Mouse (Mus musculus) forebrain, embryonic 14.5 days (tissue): ENCODE results near the gene Tada2b. TPM values are rescaled to one million over a fixed set of nuclear protein-coding genes. Genes with fewer than 3 reads are reported as not detected.

ENCODE experiments used
- ATAC-seq: fragments of 200-750 bp; cut with Nextera tagmentation; 2 replicates; pipeline ENCODE4 v1.8.0; 2017; ENCODE audit warnings: mild to moderate bottlenecking, moderate library complexity
- DNase-seq: peaks from one replicate; pipeline ENCODE4 v3.0.0-alpha.2; 2015; ENCODE audit warnings: low spot score
- H3K27ac ChIP-seq: fragments of 300-500 bp; sonication (generic); 2 replicates; pipeline ENCODE4 v1.5.1; 2014; ENCODE audit warnings: low read depth, mild to moderate bottlenecking, control low read depth, low read length, moderate library complexity
- H3K27me3 ChIP-seq: fragments of 300-500 bp; sonication (generic); replicated peaks from 2 replicates; pipeline ENCODE4 v1.6.1; 2014; ENCODE audit warnings: low read length, control low read depth, mixed read lengths; ENCODE audit not compliant: control insufficient read depth, insufficient read depth
- H3K36me3 ChIP-seq: fragments of 300-500 bp; sonication (generic); 2 replicates; pipeline ENCODE4 v1.6.1; 2014; ENCODE audit warnings: low read length, control low read depth; ENCODE audit not compliant: control insufficient read depth, insufficient read depth
- H3K4me1 ChIP-seq: fragments of 300-500 bp; sonication (generic); 2 replicates; pipeline ENCODE4 v1.6.1; 2014; ENCODE audit warnings: antibody characterized with exemption, low read length, control low read depth; ENCODE audit not compliant: control insufficient read depth, insufficient read depth
- H3K4me2 ChIP-seq: fragments of 300-500 bp; sonication (generic); 2 replicates; pipeline ENCODE4 v1.6.1; 2014; ENCODE audit warnings: mild to moderate bottlenecking, control low read depth, low read length
- H3K4me3 ChIP-seq: fragments of 300-500 bp; sonication (generic); 2 replicates; pipeline ENCODE4 v1.5.1; 2014; ENCODE audit warnings: low read depth, low read length, control low read depth
- H3K9ac ChIP-seq: fragments of 300-500 bp; sonication (generic); 2 replicates; pipeline ENCODE4 v1.6.1; 2014; ENCODE audit warnings: mild to moderate bottlenecking, low read length, control low read depth, moderate library complexity
- H3K9me3 ChIP-seq: fragments of 300-500 bp; sonication (generic); replicated peaks from 2 replicates; pipeline ENCODE4 v1.6.1; 2016; ENCODE audit warnings: low read length, control low read depth, mixed read lengths; ENCODE audit not compliant: control insufficient read depth
- WGBS: fragments of 180-500 bp; shearing (Covaris S2); extraction: QIAGEN DNeasy Blood & Tissue Kit; methylation state at CpG from one replicate; pipeline ENCODE4 v1.1.7; 2014; 5-methylcytosine and 5-hydroxymethylcytosine counted together
- polyA plus RNA-seq: library from polyadenylated mRNA; unstranded; fragments of >200 nt; fragmentation: Nextera tagmentation; extraction: Ambion mirVana; gene quantifications from 2 replicates; pipeline ENCODE4 v1.2.1, GENCODE M21; 2014

Gene Tada2b
- polyA plus RNA-seq, 1 experiment from 2014 or later, result 4.8 TPM

DNA sequence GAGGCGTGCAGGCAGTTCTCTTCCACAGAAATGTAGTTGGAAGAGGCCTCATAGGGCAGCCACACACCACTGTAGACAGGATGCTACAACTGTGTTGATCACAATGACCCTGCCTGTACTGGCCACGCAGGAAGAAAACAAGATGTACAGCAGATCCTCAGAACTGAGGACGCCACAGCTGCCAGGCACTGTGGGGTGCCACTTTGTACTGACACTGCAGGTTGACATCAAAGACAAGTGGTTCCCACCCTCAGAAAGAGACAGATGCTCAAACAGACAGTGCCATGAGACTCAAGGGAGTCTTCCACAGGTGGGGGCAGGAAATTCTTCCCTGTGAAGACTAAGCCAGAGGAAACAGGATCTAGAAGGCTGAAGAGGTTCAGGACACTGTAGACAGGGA, 35.7 kb upstream of the Tada2b start:
- peaks cover 97% of the 10 kb centered on the region for H3K36me3 ChIP-seq
- H3K4me2 ChIP-seq, result no peak overlapping the region
- H3K27me3 ChIP-seq, result no peaks in the 10 kb centered on the region
- no peaks in the 10 kb centered on the region for H3K4me1 ChIP-seq
- H3K27ac ChIP-seq, result no peak overlapping the region
- DNase-seq (no peak), ATAC-seq (no peak)
- WGBS, result 83% methylated on average over 3 of the region's 3 CpGs
- H3K9me3 ChIP-seq, result no peaks in the 10 kb centered on the region
- H3K9ac ChIP-seq, result no peak overlapping the region
- H3K4me3 ChIP-seq, result no peak overlapping the region

GRCm38 (mm10) chr5:36517596-36517995, 33.5 kb upstream of the Tada2b start:
- ATAC-seq (no peak), DNase-seq (no peak)
- Histone ChIP-seq H3K4me1 (no peaks in the 10 kb centered on the region), H3K27me3 (no peaks in the 10 kb centered on the region), H3K27ac (no peak overlapping the region), H3K4me3 (no peak overlapping the region), H3K36me3 (peaks cover 92% of the 10 kb centered on the region), H3K4me2 (no peak overlapping the region), H3K9me3 (no peaks in the 10 kb centered on the region), H3K9ac (no peak overlapping the region)
- 85% methylated on average over 3 of the region's 3 CpGs for WGBS

DNA sequence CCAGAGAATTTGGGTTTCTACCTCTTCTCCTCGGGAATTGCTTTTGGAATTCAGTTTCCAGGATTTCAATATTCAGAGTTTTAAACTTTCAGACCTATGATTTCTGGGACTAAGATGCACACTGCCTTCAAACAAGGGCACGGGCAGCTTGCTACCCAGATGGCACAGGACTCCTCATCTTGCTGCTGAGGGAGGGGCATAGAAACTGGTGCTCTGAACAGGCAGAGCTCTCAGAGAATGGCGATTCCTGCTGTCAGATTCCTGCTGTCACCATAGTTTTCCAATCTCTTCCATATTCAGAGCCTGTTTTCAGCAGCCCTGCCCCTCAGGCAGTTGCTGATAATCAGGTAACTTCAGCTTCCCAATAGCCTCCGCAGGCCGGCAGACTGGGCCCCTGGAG, 31.5 kb upstream of the Tada2b start:
- H3K4me2 ChIP-seq, result no peak overlapping the region
- no peak overlapping the region for H3K4me3 ChIP-seq
- no peaks in the 10 kb centered on the region for H3K4me1 ChIP-seq
- DNase-seq (no peak), ATAC-seq (no peak)
- H3K27ac ChIP-seq, result no peak overlapping the region
- H3K9ac ChIP-seq, result no peak overlapping the region
- no peaks in the 10 kb centered on the region for H3K9me3 ChIP-seq
- no peaks in the 10 kb centered on the region for H3K27me3 ChIP-seq
- 81% methylated on average over 5 of the region's 5 CpGs for WGBS
- peaks cover 91% of the 10 kb centered on the region for H3K36me3 ChIP-seq

DNA sequence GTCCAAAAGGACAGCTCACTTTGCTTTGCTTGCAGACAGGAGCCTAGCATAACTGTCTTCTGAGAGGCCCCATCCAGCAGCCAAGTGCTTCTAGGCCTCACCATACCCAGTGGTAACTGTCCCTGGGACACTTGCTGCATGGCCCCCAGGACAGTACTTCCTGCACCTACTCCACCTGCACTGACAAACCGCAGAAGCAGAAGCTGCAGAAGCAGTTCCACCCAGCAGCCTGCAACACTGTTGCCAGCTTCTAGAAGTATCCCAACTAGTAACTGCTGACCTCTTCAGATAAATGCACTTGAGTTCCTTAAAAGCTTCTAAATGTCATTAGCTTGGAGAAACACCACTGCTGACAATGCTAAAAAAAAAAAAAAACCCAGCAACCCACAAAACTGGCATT, 31.0 kb upstream of the Tada2b start:
- no peak for DNase-seq
- no peak overlapping the region for H3K9ac ChIP-seq
- H3K4me1 ChIP-seq, result no peaks in the 10 kb centered on the region
- H3K36me3 ChIP-seq, result peaks cover 91% of the 10 kb centered on the region
- no peak for ATAC-seq
- WGBS, result 93% methylated on average over 1 of the region's 1 CpGs
- no peaks in the 10 kb centered on the region for H3K27me3 ChIP-seq
- H3K9me3 ChIP-seq, result no peaks in the 10 kb centered on the region
- no peak overlapping the region for H3K4me3 ChIP-seq
- no peak overlapping the region for H3K27ac ChIP-seq
- H3K4me2 ChIP-seq, result no peak overlapping the region

DNA sequence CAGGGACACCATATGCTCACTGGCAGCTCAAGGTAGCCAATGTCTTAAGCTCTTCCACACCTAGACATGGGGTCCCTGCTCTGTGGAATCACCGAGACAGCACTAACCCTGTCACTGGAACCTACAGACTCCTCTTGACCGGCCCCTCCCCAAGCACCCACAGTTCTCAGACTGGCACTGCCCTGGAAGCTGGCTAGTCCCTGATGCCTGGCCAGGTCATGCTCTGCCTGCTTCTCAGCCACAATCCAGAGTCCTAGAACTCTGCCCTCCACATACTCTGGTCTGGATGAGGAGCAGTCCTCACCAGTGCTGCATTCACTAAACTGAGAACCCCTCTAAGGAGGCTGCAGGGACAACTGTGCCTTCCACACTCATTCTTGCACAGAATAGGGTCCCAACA, 26.9 kb upstream of the Tada2b start:
- no peak overlapping the region for H3K9ac ChIP-seq
- H3K4me2 ChIP-seq, result no peak overlapping the region
- H3K36me3 ChIP-seq, result peaks cover 89% of the 10 kb centered on the region
- no peak overlapping the region for H3K27ac ChIP-seq
- DNase-seq (no peak), ATAC-seq (no peak)
- no peaks in the 10 kb centered on the region for H3K4me1 ChIP-seq
- no peak overlapping the region for H3K4me3 ChIP-seq
- 98% methylated on average over 2 of the region's 2 CpGs for WGBS
- no peaks in the 10 kb centered on the region for H3K9me3 ChIP-seq
- H3K27me3 ChIP-seq, result no peaks in the 10 kb centered on the region

GRCm38 (mm10) chr5:36508351-36508750, 24.3 kb upstream of the Tada2b start:
- WGBS, result 92% methylated on average over 10 of the region's 10 CpGs
- no peak overlapping the region for H3K9ac ChIP-seq
- no peaks in the 10 kb centered on the region for H3K9me3 ChIP-seq
- DNase-seq (no peak), ATAC-seq (no peak)
- H3K4me3 ChIP-seq, result no peak overlapping the region
- no peaks in the 10 kb centered on the region for H3K27me3 ChIP-seq
- H3K4me2 ChIP-seq, result no peak overlapping the region
- H3K27ac ChIP-seq, result no peak overlapping the region
- H3K4me1 ChIP-seq, result no peaks in the 10 kb centered on the region
- H3K36me3 ChIP-seq, result peaks cover 95% of the 10 kb centered on the region

- Histone ChIP-seq H3K27me3 (no peaks in the 10 kb centered on the region), H3K4me2 (no peak overlapping the region), H3K4me3 (no peak overlapping the region), H3K9ac (no peak overlapping the region), H3K36me3 (peaks cover 96% of the 10 kb centered on the region), H3K27ac (no peak overlapping the region), H3K9me3 (no peaks in the 10 kb centered on the region), H3K4me1 (no peaks in the 10 kb centered on the region)
- DNase-seq (no peak), ATAC-seq (no peak)
- 70% methylated on average over 5 of the region's 5 CpGs for WGBS
These were observed 21.6 kb upstream of the Tada2b start for GRCm38 (mm10) chr5:36505643-36506042.

DNA sequence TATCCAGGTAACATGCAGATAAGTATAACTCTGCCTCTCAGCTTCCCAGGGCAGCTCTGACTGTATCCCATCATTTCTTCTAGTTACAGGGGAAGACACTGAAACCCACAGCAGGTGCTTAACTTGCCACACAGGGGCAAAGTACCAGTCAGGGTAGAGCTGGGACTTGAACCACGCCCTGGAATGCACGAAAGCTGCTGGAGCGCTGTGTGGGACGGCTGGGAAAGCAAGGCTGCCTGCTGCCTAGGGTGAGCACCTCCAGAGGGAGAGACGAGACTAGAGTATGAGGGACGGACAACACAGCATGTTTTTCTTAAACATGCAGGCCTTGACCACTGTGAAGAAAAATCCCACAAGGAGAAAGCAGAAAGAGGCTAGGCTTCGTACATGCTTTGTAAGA, 21.1 kb upstream of the Tada2b start:
- H3K9me3 ChIP-seq, result no peaks in the 10 kb centered on the region
- no peak overlapping the region for H3K27ac ChIP-seq
- H3K9ac ChIP-seq, result no peak overlapping the region
- peaks cover 95% of the 10 kb centered on the region for H3K36me3 ChIP-seq
- no peaks in the 10 kb centered on the region for H3K4me1 ChIP-seq
- ATAC-seq (no peak), DNase-seq (no peak)
- no peak overlapping the region for H3K4me3 ChIP-seq
- H3K27me3 ChIP-seq, result no peaks in the 10 kb centered on the region
- 91% methylated on average over 7 of the region's 7 CpGs for WGBS
- no peak overlapping the region for H3K4me2 ChIP-seq

DNA sequence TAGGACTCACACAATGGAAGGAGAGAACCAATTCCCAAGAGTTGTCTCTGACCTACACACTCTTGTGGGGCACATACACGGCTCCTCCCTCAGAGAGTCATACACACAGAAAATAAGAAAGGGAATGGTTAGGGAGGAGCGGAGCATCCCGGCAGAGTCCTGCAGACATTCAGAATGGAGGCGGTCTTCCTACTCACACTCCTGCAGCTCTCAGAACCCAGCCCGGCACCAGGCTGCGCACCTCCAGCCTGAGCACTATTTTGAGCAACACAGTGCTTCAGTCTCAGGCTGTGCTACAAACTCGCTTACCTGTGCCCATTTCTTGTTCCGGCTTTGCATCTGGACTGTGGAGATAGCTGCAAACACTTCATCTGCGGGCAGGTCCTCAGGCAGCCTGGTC, 10.6 kb upstream of the Tada2b start:
- peaks cover 80% of the 10 kb centered on the region for H3K36me3 ChIP-seq
- 95% methylated on average over 9 of the region's 9 CpGs for WGBS

More for the DNA sequence above, 10.6 kb upstream of the Tada2b start:
- no peak overlapping the region for H3K4me3 ChIP-seq
- H3K4me1 ChIP-seq, result no peaks in the 10 kb centered on the region
- DNase-seq, result no peak
- H3K27me3 ChIP-seq, result no peaks in the 10 kb centered on the region
- no peak overlapping the region for H3K27ac ChIP-seq
- no peak for ATAC-seq
- no peaks in the 10 kb centered on the region for H3K9me3 ChIP-seq
- H3K4me2 ChIP-seq, result no peak overlapping the region
- H3K9ac ChIP-seq, result no peak overlapping the region
